Mouse (Mus musculus): ENCODE results near the gene Pus10. TPM values are rescaled to one million over a fixed set of nuclear protein-coding genes. Genes with fewer than 3 reads are reported as not detected.

Pus10 gene
- polyA plus RNA-seq, 1 experiment = 0.21 TPM

- H3K27me3 ChIP-seq (ENCODE audit: control insufficient read depth) = no peaks in the 10 kb centered on the region
- H3K4me3 ChIP-seq (replicated peaks) = no peak overlapping the region
- peaks cover 48% of the 10 kb centered on the region for H3K36me3 ChIP-seq (ENCODE audit: control insufficient read depth)
- no peaks in the 10 kb centered on the region for H3K4me1 ChIP-seq (ENCODE audit: control insufficient read depth)
- H3K9me3 ChIP-seq (ENCODE audit: control insufficient read depth, low read length) = no peaks in the 10 kb centered on the region
- TF ChIP-seq TAL1 (IDR thresholded peaks at IDR 0.05; ENCODE audit: low read length) = no peak
- TF ChIP-seq GATA1 (IDR thresholded peaks at IDR 0.05; ENCODE audit: low read length) = no peak
Observed at GRCm38 (mm10) chr11:23682561-23682960, 17.1 kb downstream of the Pus10 start.

GRCm38 (mm10) chr11:23686671-23687070 is 21.2 kb downstream of the Pus10 start:
- Histone ChIP-seq H3K9me3 (ENCODE audit: control insufficient read depth, low read length) (no peaks in the 10 kb centered on the region), H3K4me3 (replicated peaks) (no peak overlapping the region), H3K36me3 (ENCODE audit: control insufficient read depth) (peaks cover 25% of the 10 kb centered on the region), H3K4me1 (ENCODE audit: control insufficient read depth) (no peaks in the 10 kb centered on the region), H3K27me3 (ENCODE audit: control insufficient read depth) (no peaks in the 10 kb centered on the region)
- no peak for TF ChIP-seq TAL1 (IDR thresholded peaks at IDR 0.05; ENCODE audit: low read length)
- no peak for TF ChIP-seq GATA1 (IDR thresholded peaks at IDR 0.05; ENCODE audit: low read length)

- Histone ChIP-seq H3K9me3 (ENCODE audit: control insufficient read depth, low read length) (no peaks in the 10 kb centered on the region), H3K4me3 (replicated peaks) (no peak overlapping the region), H3K4me1 (ENCODE audit: control insufficient read depth) (no peaks in the 10 kb centered on the region), H3K36me3 (ENCODE audit: control insufficient read depth) (peaks cover 20% of the 10 kb centered on the region), H3K27me3 (ENCODE audit: control insufficient read depth) (no peaks in the 10 kb centered on the region)
- TF ChIP-seq TAL1 (IDR thresholded peaks at IDR 0.05; ENCODE audit: low read length) (no peak), GATA1 (IDR thresholded peaks at IDR 0.05; ENCODE audit: low read length) (no peak)
Observed at GRCm38 (mm10) chr11:23688060-23688459, 22.6 kb downstream of the Pus10 start.

GRCm38 (mm10) chr11:23693286-23693685 is 27.8 kb downstream of the Pus10 start:
- Histone ChIP-seq H3K4me1 (ENCODE audit: control insufficient read depth) (no peaks in the 10 kb centered on the region), H3K27me3 (ENCODE audit: control insufficient read depth) (no peaks in the 10 kb centered on the region), H3K4me3 (replicated peaks) (no peak overlapping the region), H3K36me3 (ENCODE audit: control insufficient read depth) (peaks cover 13% of the 10 kb centered on the region), H3K9me3 (ENCODE audit: control insufficient read depth, low read length) (no peaks in the 10 kb centered on the region)
- TF ChIP-seq TAL1 (IDR thresholded peaks at IDR 0.05; ENCODE audit: low read length) = no peak
- no peak for TF ChIP-seq GATA1 (IDR thresholded peaks at IDR 0.05; ENCODE audit: low read length)

GRCm38 (mm10) chr11:23695847-23696246 is 30.4 kb downstream of the Pus10 start:
- peaks cover 11% of the 10 kb centered on the region for H3K36me3 ChIP-seq (ENCODE audit: control insufficient read depth)
- TF ChIP-seq GATA1 (IDR thresholded peaks at IDR 0.05; ENCODE audit: low read length) (no peak), TAL1 (IDR thresholded peaks at IDR 0.05; ENCODE audit: low read length) (no peak)
- no peaks in the 10 kb centered on the region for H3K4me1 ChIP-seq (ENCODE audit: control insufficient read depth)
- H3K4me3 ChIP-seq (replicated peaks) = no peak overlapping the region
- H3K27me3 ChIP-seq (ENCODE audit: control insufficient read depth) = no peaks in the 10 kb centered on the region
- no peaks in the 10 kb centered on the region for H3K9me3 ChIP-seq (ENCODE audit: control insufficient read depth, low read length)

- Histone ChIP-seq H3K4me1 (ENCODE audit: control insufficient read depth) (no peaks in the 10 kb centered on the region), H3K4me3 (replicated peaks) (no peak overlapping the region), H3K36me3 (ENCODE audit: control insufficient read depth) (peaks cover 17% of the 10 kb centered on the region), H3K27me3 (ENCODE audit: control insufficient read depth) (no peaks in the 10 kb centered on the region), H3K9me3 (ENCODE audit: control insufficient read depth, low read length) (no peaks in the 10 kb centered on the region)
- no peak for TF ChIP-seq GATA1 (IDR thresholded peaks at IDR 0.05; ENCODE audit: low read length)
- TF ChIP-seq TAL1 (IDR thresholded peaks at IDR 0.05; ENCODE audit: low read length) = no peak
Observed at GRCm38 (mm10) chr11:23698526-23698925, 33.1 kb downstream of the Pus10 start.

- Histone ChIP-seq H3K27me3 (ENCODE audit: control insufficient read depth) (no peaks in the 10 kb centered on the region), H3K4me1 (ENCODE audit: control insufficient read depth) (no peaks in the 10 kb centered on the region), H3K4me3 (replicated peaks) (no peak overlapping the region), H3K9me3 (ENCODE audit: control insufficient read depth, low read length) (no peaks in the 10 kb centered on the region), H3K36me3 (ENCODE audit: control insufficient read depth) (peaks cover 21% of the 10 kb centered on the region)
- no peak for TF ChIP-seq TAL1 (IDR thresholded peaks at IDR 0.05; ENCODE audit: low read length)
- TF ChIP-seq GATA1 (IDR thresholded peaks at IDR 0.05; ENCODE audit: low read length) = no peak
Observed at GRCm38 (mm10) chr11:23699414-23700095, 34.1 kb downstream of the Pus10 start.

- no peaks in the 10 kb centered on the region for H3K4me1 ChIP-seq (ENCODE audit: control insufficient read depth)
- no peaks in the 10 kb centered on the region for H3K27me3 ChIP-seq (ENCODE audit: control insufficient read depth)
- H3K4me3 ChIP-seq (replicated peaks) = no peak overlapping the region
- H3K9me3 ChIP-seq (ENCODE audit: control insufficient read depth, low read length) = no peaks in the 10 kb centered on the region
- H3K36me3 ChIP-seq (ENCODE audit: control insufficient read depth) = peaks cover 23% of the 10 kb centered on the region
- TF ChIP-seq GATA1 (IDR thresholded peaks at IDR 0.05; ENCODE audit: low read length) = no peak
- no peak for TF ChIP-seq TAL1 (IDR thresholded peaks at IDR 0.05; ENCODE audit: low read length)
Observed at GRCm38 (mm10) chr11:23701831-23702230, 36.4 kb downstream of the Pus10 start.

GRCm38 (mm10) chr11:23704604-23705294 is 39.3 kb downstream of the Pus10 start:
- TF ChIP-seq TAL1 (IDR thresholded peaks at IDR 0.05; ENCODE audit: low read length) (no peak), GATA1 (IDR thresholded peaks at IDR 0.05; ENCODE audit: low read length) (no peak)
- H3K9me3 ChIP-seq (ENCODE audit: control insufficient read depth, low read length) = no peaks in the 10 kb centered on the region
- H3K36me3 ChIP-seq (ENCODE audit: control insufficient read depth) = peaks cover 39% of the 10 kb centered on the region
- H3K4me3 ChIP-seq (replicated peaks) = no peak overlapping the region
- no peaks in the 10 kb centered on the region for H3K4me1 ChIP-seq (ENCODE audit: control insufficient read depth)
- H3K27me3 ChIP-seq (ENCODE audit: control insufficient read depth) = no peaks in the 10 kb centered on the region

Measured in erythroblast, embryonic 14.5 days (primary cell).